Mouse (Mus musculus) MEL (cell line): ENCODE data around the gene Htt.

Experiments used
- CHD2 ChIP-seq: IDR thresholded peaks from 2 replicates; pipeline ENCODE4 v1.6.1; 2011; ENCODE audit warnings: low read length, improper control_type of control experiment
- CTCF ChIP-seq, 3 experiments: IDR thresholded peaks in 2 of 3; conservative IDR thresholded peaks in 1 of 3; 2 replicates each; pipeline ENCODE4 v1.5.1; 2011 to 2012; ENCODE audit warnings: low read length in 3 of 3, low read depth in 2 of 3, mild to moderate bottlenecking in 2 of 3, improper control_type of control experiment in 1 of 3, inconsistent platforms in 1 of 3, mixed read lengths in 1 of 3, moderate library complexity in 1 of 3; ENCODE audit not compliant: control insufficient read depth in 1 of 3, insufficient read depth in 1 of 3, poor library complexity in 1 of 3, severe bottlenecking in 1 of 3
- EP300 ChIP-seq, 2 experiments: IDR thresholded peaks; 2 replicates each; pipeline ENCODE4 v1.6.1; 2011; ENCODE audit warnings: improper control_type of control experiment in 2 of 2, low read length in 2 of 2, low read depth in 1 of 2, mild to moderate bottlenecking in 1 of 2
- GATA1 ChIP-seq: IDR thresholded peaks from 2 replicates; pipeline ENCODE4 v1.6.1; 2011; ENCODE audit warnings: low read depth, low read length, improper control_type of control experiment
- JUND ChIP-seq: IDR thresholded peaks from 2 replicates; pipeline ENCODE4 v1.6.1; 2011; ENCODE audit warnings: low read depth, mild to moderate bottlenecking, improper control_type of control experiment, low read length
- MAZ ChIP-seq: IDR thresholded peaks from 2 replicates; pipeline ENCODE4 v1.6.1; 2012; ENCODE audit warnings: low read depth, mild to moderate bottlenecking, inconsistent platforms, low read length, improper control_type of control experiment
- NRF1 ChIP-seq: IDR thresholded peaks from 2 replicates; pipeline ENCODE4 v1.6.1; 2014; ENCODE audit warnings: low read depth, mild to moderate bottlenecking, inconsistent platforms, low read length, improper control_type of control experiment, moderate library complexity; ENCODE audit not compliant: poor library complexity, insufficient read depth, severe bottlenecking
- POLR2A ChIP-seq, 2 experiments: IDR thresholded peaks; 2 replicates each; pipeline ENCODE4 v1.6.1; 2011 to 2012; ENCODE audit warnings: low read length in 2 of 2, mild to moderate bottlenecking in 2 of 2, control low read depth in 1 of 2, improper control_type of control experiment in 1 of 2, low read depth in 1 of 2, moderate library complexity in 1 of 2; ENCODE audit not compliant: control insufficient read depth in 1 of 2, insufficient read depth in 1 of 2, poor library complexity in 1 of 2
- POLR2AphosphoS2 ChIP-seq: IDR thresholded peaks from 2 replicates; pipeline ENCODE4 v1.6.1; 2011; ENCODE audit warnings: low read length, improper control_type of control experiment
- TCF12 ChIP-seq: IDR thresholded peaks from 2 replicates; pipeline ENCODE4 v1.6.1; 2014; ENCODE audit warnings: low read depth, mild to moderate bottlenecking, inconsistent platforms, low read length, improper control_type of control experiment, moderate library complexity
- UBTF ChIP-seq: IDR thresholded peaks from 2 replicates; pipeline ENCODE4 v1.6.1; 2012; ENCODE audit warnings: low read depth, mild to moderate bottlenecking, inconsistent platforms, low read length, improper control_type of control experiment, moderate library complexity, borderline replicate concordance; ENCODE audit not compliant: insufficient read depth
- USF1 ChIP-seq: IDR thresholded peaks from 2 replicates; pipeline ENCODE4 v1.6.1; 2014; ENCODE audit warnings: low read depth, mild to moderate bottlenecking, inconsistent platforms, low read length, improper control_type of control experiment, moderate library complexity
- ZNF384 ChIP-seq: IDR thresholded peaks from 2 replicates; pipeline ENCODE4 v1.6.1; 2012; ENCODE audit warnings: low read depth, mild to moderate bottlenecking, inconsistent platforms, low read length, improper control_type of control experiment

DNA sequence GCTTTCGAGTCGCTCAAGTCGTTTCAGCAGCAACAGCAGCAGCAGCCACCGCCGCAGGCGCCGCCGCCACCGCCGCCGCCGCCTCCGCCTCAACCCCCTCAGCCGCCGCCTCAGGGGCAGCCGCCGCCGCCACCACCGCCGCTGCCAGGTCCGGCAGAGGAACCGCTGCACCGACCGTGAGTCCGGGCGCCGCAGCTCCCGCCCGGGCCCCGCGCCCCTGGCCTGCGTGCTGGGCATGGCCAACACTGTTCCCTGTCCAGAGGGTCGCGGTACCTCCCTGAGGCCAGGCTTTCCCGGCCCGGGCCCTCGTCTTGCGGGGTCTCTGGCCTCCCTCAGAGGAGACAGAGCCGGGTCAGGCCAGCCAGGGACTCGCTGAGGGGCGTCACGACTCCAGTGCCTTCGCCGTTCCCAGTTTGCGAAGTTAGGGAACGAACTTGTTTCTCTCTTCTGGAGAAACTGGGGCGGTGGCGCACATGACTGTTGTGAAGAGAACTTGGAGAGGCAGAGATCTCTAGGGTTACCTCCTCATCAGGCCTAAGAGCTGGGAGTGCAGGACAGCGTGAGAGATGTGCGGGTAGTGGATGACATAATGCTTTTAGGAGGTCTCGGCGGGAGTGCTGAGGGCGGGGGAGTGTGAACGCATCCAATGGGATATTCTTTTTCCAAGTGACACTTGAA, 533 bp downstream of the Htt start:
- TF ChIP-seq USF1 (no peak), CTCF (IDR thresholded peaks at IDR 0.05 in 2 of 3, conservative IDR thresholded peaks at IDR 0.05 in 1 of 3; ENCODE audit: control insufficient read depth in 1 of 3, insufficient read depth in 1 of 3, low read depth in 2 of 3, low read length in 3 of 3, poor library complexity in 1 of 3, severe bottlenecking in 1 of 3) (no peak), GATA1 (no peak), EP300 (IDR thresholded peaks at IDR 0.05; ENCODE audit: low read depth in 1 of 2, low read length in 2 of 2) (no peak; a peak in 1 of 4 replicates), TCF12 (no peak), POLR2A (IDR thresholded peaks at IDR 0.05; ENCODE audit: control insufficient read depth in 1 of 2, insufficient read depth in 1 of 2, low read depth in 1 of 2, low read length in 2 of 2, poor library complexity in 1 of 2) (no peak), CHD2 (no peak), NRF1 (no peak), POLR2AphosphoS2 (no peak), ZNF384 (no peak), UBTF (no peak), MAZ (no peak), JUND (no peak)
